In the genomic region with DNA sequence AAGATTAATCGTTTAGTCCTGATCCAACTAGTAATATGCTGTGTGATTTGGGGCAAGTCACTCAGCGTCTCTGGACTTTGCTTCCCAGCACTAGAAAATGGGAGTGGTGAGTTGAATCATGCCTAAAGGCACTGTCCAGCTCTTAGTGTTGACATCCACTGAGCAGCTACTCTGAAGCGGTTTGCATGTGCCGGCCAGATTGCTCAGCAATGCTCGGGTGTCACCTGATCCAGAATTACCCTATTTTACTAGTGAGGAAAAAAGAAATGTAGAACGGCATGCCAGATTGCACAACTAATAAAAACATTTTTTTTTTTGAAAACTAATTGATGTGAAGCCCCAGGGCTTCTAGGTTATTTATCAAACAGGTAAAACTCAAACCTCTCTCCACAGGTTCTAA, we compare ENCODE assay signal across 19 mouse cellular contexts.
DNase-seq lines count a peak whose midpoint lies in the region; ATAC-seq and TF ChIP-seq lines count a peak whose summit lies in the region.
"Had no signal": no experiment of that assay in that cellular context is flagged by ENCODE, and none has a peak within 500 bp of the region (broad histone marks: within the 10 kb centered on the region; RNA-seq: fewer than 3 reads in every experiment).

No protein-coding gene starts in this region.

- no peak overlapping the region for H3K9ac ChIP-seq in hindbrain, embryonic 13.5 days
- no peak overlapping the region for H3K9ac ChIP-seq in hindbrain, embryonic 12.5 days
- no peak overlapping the region for H3K9ac ChIP-seq in liver, postnatal 0 days (replicated peaks)
- no peak overlapping the region for H3K9ac ChIP-seq in liver, embryonic 12.5 days
- H3K9ac ChIP-seq: embryonic facial prominence, embryonic 15.5 days; intestine, embryonic 15.5 days; kidney, embryonic 15.5 days had no signal

- intact Hi-C loops in left cerebral cortex, postnatal 4 days (cut with DNase I), result no loop called here

- 90% methylated on average over 6 of the region's 6 CpGs for WGBS in hindbrain, embryonic 13.5 days
- 82% methylated on average over 6 of the region's 6 CpGs for WGBS in hindbrain, embryonic 12.5 days
- 69% methylated on average over 6 of the region's 6 CpGs for WGBS in liver, postnatal 0 days (ENCODE audit: insufficient replicate concordance)
- WGBS in liver, embryonic 12.5 days (ENCODE audit: insufficient replicate concordance), result 73% methylated on average over 6 of the region's 6 CpGs

- H3K36me3 ChIP-seq in hindbrain, embryonic 13.5 days, result no peaks in the 10 kb centered on the region
- no peaks in the 10 kb centered on the region for H3K36me3 ChIP-seq in hindbrain, embryonic 12.5 days
- no peaks in the 10 kb centered on the region for H3K36me3 ChIP-seq in liver, postnatal 0 days (replicated peaks; ENCODE audit: insufficient read depth, low read length)
- no peaks in the 10 kb centered on the region for H3K36me3 ChIP-seq in liver, embryonic 12.5 days
- H3K36me3 ChIP-seq: embryonic facial prominence, embryonic 15.5 days; intestine, embryonic 15.5 days; kidney, embryonic 15.5 days had no signal

- H3K4me2 ChIP-seq in hindbrain, embryonic 13.5 days, result no peak overlapping the region
- H3K4me2 ChIP-seq in hindbrain, embryonic 12.5 days (replicated peaks), result no peak overlapping the region
- H3K4me2 ChIP-seq in liver, postnatal 0 days (ENCODE audit: low read depth, low read length), result no peak overlapping the region
- H3K4me2 ChIP-seq in liver, embryonic 12.5 days, result no peak overlapping the region
- H3K4me2 ChIP-seq: embryonic facial prominence, embryonic 15.5 days; intestine, embryonic 15.5 days; kidney, embryonic 15.5 days had no signal

- peak; percentile 15 for DNase-seq in adrenal gland, postnatal 14 days
- DNase-seq in adrenal gland, postnatal 25 days, result no peak
- no peak for DNase-seq in liver, postnatal 0 days
- peak; percentile 64 for DNase-seq in adipocyte (ENCODE audit: low spot score)
- no peak for DNase-seq in left cerebral cortex, postnatal 4 days
- DNase-seq: cerebellum, adult 18-20 months; cerebellum, postnatal 25 days; heart, postnatal 36 days; kidney, postnatal 4 days; right cerebral cortex, postnatal 14 days; spleen, adult 18-20 months; thymus, postnatal 25 days had no signal

- ATAC-seq in hindbrain, embryonic 13.5 days (ENCODE audit: low FRiP score), result no peak
- no peak for ATAC-seq in hindbrain, embryonic 12.5 days (ENCODE audit: low FRiP score)
- peak; percentile 17; the same call in 1 of the 2 replicates for ATAC-seq in liver, postnatal 0 days
- no peak for ATAC-seq in liver, embryonic 12.5 days
- ATAC-seq: CD4-positive, CD25-positive, alpha-beta regulatory T cell, adult 4 months; intestine, embryonic 15.5 days had no signal

- H3K4me1 ChIP-seq in hindbrain, embryonic 13.5 days (replicated peaks), result peaks cover 23% of the 10 kb centered on the region
- no peaks in the 10 kb centered on the region; the same call in 1 of the 2 replicates for H3K4me1 ChIP-seq in hindbrain, embryonic 12.5 days
- H3K4me1 ChIP-seq in liver, postnatal 0 days (ENCODE audit: insufficient read depth), result peaks cover 17% of the 10 kb centered on the region
- peaks cover 31% of the 10 kb centered on the region for H3K4me1 ChIP-seq in liver, embryonic 12.5 days

- no peak for TF ChIP-seq CTCF in liver, postnatal 0 days (IDR thresholded peaks at IDR 0.05; ENCODE audit: low read depth)

- TF ChIP-seq EP300 in liver, postnatal 0 days (IDR thresholded peaks at IDR 0.05; ENCODE audit: low read depth), result no peak

- H3K27me3 ChIP-seq in hindbrain, embryonic 13.5 days, result no peaks in the 10 kb centered on the region
- no peaks in the 10 kb centered on the region for H3K27me3 ChIP-seq in hindbrain, embryonic 12.5 days
- H3K27me3 ChIP-seq in liver, postnatal 0 days (ENCODE audit: insufficient read depth, low read length), result no peaks in the 10 kb centered on the region
- H3K27me3 ChIP-seq in liver, embryonic 12.5 days (replicated peaks), result no peaks in the 10 kb centered on the region
- H3K27me3 ChIP-seq: embryonic facial prominence, embryonic 15.5 days; intestine, embryonic 15.5 days; kidney, embryonic 15.5 days had no signal

- no peaks in the 10 kb centered on the region for H3K9me3 ChIP-seq in hindbrain, embryonic 13.5 days
- H3K9me3 ChIP-seq in hindbrain, embryonic 12.5 days (replicated peaks), result no peaks in the 10 kb centered on the region
- no peaks in the 10 kb centered on the region for H3K9me3 ChIP-seq in liver, postnatal 0 days (ENCODE audit: low read length)
- no peaks in the 10 kb centered on the region for H3K9me3 ChIP-seq in liver, embryonic 12.5 days (replicated peaks)
- H3K9me3 ChIP-seq: embryonic facial prominence, embryonic 15.5 days; intestine, embryonic 15.5 days; kidney, embryonic 15.5 days had no signal

- H3K27ac ChIP-seq in hindbrain, embryonic 13.5 days, result peak overlapping the region; percentile 66; the same call in 1 of the 2 replicates
- no peak overlapping the region for H3K27ac ChIP-seq in hindbrain, embryonic 12.5 days
- no peak overlapping the region for H3K27ac ChIP-seq in liver, postnatal 0 days (ENCODE audit: low read depth)
- no peak overlapping the region for H3K27ac ChIP-seq in liver, embryonic 12.5 days
- H3K27ac ChIP-seq: intestine, embryonic 15.5 days; kidney, embryonic 15.5 days had no signal

- no peak overlapping the region for H3K4me3 ChIP-seq in hindbrain, embryonic 13.5 days
- H3K4me3 ChIP-seq in hindbrain, embryonic 12.5 days, result no peak overlapping the region
- no peak overlapping the region for H3K4me3 ChIP-seq in liver, postnatal 0 days (ENCODE audit: low read depth, low read length)
- no peak overlapping the region for H3K4me3 ChIP-seq in liver, embryonic 12.5 days
- H3K4me3 ChIP-seq: embryonic facial prominence, embryonic 15.5 days; intestine, embryonic 15.5 days; kidney, embryonic 15.5 days had no signal

Comparison
In these comparisons a context has a peak if more than half of its experiments do, and no peak if none do; other contexts are left out.
1. DNase-seq: peak in adrenal gland, postnatal 14 days (single experiment) and adipocyte (single experiment); none in adrenal gland, postnatal 25 days (single experiment), liver, postnatal 0 days (single experiment) and left cerebral cortex, postnatal 4 days (single experiment).